Mouse (Mus musculus) induced T-regulatory cell, adult 2 months (primary cell): ENCODE data around the gene Ccp110.

ENCODE experiments used
- DNase-seq: peaks from one replicate; pipeline ENCODE4 v3.0.0-alpha.2; 2012; ENCODE audit warnings: low read depth

The Ccp110 gene

GRCm38 (mm10) chr7:118769655-118770054, 57.3 kb downstream of the Ccp110 start:
- no peak for DNase-seq

- DNase-seq: no peak
Observed at GRCm38 (mm10) chr7:118773027-118773426, 60.7 kb downstream of the Ccp110 start.

- DNase-seq: no peak
Observed at GRCm38 (mm10) chr7:118775991-118776390, 63.6 kb downstream of the Ccp110 start.

- no peak for DNase-seq
Observed at GRCm38 (mm10) chr7:118776491-118776890, 64.1 kb downstream of the Ccp110 start.

GRCm38 (mm10) chr7:118777598-118778394, 65.4 kb downstream of the Ccp110 start:
- DNase-seq: no peak

DNA sequence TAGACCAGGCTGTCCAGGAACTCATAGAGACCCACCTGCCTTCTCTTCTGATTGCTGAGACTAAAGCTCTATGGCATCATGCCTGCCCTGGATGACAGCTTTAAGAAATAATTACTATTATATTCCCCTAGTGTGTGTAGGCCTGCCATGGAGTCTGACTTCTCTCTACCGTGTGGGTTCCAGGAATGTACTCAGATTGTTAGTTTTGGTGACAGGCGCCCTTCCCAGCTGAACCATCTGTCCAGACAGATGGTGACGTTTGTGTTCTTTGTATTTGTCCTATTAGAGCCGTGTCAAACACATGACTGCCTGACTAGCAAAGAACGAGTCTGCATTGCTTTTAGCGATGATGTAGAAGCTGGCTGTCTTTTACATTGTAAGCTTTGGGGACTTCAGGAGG, 66.2 kb downstream of the Ccp110 start:
- DNase-seq: no peak

DNA sequence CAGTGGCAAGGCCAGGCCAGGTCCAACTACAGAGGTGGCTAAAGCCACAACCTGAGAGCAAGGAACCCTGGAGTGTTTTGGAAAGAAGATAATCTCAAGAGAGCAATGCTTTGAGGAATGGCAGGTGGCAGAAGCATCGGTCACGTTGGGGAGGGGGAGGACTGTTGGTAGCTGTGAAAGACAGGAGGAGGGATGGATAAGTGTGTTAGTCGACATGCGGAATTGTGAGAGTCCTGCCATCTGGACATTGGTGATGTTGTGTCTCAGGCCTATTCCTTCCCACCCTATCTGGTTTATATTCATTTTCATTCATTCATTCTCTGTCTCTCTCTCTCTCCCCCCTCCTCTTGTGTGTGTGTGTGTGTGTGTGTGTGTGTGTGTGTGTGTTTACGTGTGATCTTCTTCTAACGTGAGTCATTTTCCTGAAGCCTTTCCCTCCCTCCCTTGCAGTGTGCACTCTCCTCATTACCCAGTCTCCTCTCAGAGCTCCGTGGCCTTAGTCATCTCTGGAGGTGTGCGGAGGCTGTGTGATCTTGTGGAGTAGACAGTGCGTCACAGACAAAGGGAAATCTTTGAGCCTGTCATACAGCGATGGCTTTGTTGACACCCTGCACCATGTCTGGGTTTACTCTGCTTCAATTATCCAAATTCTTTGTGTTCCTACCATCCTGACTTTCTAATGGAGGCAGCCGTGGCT, 71.1 kb downstream of the Ccp110 start:
- no peak for DNase-seq

GRCm38 (mm10) chr7:118786091-118786490, 73.7 kb downstream of the Ccp110 start:
- no peak for DNase-seq
